Mouse (Mus musculus) mouse embryonic stem cell (cell line): ENCODE results near the gene Rpl3l.

Experiments used
- in situ Hi-C, 2 experiments: fragments of 300-500 bp; cut with MboI; formaldehyde crosslinking; loops; 1 replicate in 1 of 2; 3 replicates in 1 of 2; pipeline ENCODE4 v1.14.3; 2019 to 2020; ENCODE audit warnings: low sequenced_read_pairs in 2 of 2, low pct_unique_long_range_greater_than_20kb in 1 of 2, mixed read lengths in 1 of 2; ENCODE audit not compliant: unreplicated experiment in 1 of 2

Gene Rpl3l

DNA sequence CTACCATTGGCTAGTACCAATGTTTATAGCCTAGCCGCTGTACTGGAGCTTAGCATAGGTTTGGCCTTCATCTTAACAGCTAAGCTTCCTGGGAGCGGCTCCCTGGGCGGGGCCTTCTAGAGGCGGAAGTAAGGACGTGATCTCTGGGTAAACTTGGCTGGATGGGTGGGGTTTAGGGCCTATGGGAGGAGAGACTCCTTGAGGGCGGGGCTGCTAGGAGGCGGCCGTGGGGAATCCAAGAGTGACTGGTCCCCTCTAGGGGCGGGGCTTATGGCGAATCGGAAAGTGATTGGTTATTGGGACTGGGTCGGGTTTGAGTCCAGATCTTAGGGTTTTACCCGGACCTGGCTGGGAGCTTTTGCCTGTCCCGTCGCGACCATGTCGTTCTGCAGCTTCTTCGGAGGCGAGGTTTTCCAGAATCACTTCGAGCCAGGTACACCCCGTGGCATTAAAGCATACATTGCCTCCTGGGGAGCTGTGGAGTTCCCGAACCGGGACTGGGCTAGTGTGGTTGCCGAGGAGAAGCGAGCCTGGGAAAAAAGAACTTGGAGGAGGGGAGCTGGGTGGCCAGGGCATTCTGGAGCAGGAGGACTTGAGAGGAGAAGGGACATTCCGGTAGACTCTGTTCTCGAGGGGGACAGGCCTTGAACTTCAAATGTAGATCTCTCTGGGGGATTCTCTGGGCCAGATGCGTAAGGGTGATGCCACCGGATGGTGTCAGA is 8.9 kb downstream of the Rpl3l start, which contains the start of gene Msrb1:
TSS of gene Msrb1 (plus strand) at position 313 of the 722 bp plus-strand sequence.
- in situ Hi-C loops: no loop called here

DNA sequence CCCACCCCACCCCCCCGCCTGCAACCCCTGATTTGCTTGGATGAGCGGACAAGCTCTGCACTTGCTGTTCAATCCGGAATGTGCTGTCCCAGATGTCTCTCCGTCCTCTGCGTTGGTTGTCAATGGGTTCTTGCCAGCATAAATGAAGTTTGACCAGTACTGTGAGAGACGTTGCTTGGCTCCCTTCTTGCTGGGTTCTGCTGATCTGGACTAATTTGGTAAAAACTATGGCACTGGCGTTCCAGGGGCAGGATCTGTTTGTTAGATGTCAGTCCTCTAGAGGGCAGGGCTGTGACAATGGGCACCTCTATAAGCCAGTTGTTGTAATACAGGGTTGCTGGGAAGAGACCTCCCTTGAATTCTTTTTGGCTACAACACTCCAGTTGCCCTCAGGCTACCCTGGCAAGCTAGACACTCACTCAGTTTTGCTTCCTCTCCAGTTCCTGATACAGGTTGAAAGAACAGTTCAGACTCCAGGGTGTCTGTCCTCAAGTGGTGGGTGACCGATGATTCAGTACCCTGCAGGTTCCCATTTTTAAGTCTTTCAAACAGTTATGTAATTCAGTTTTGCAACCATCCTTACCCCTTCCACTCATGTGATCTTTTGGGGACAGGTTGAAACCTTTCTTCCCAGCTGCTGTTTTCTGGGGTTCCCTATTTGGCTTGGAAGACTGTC is 9.7 kb downstream of the Rpl3l start:
- in situ Hi-C loops: no loop called here

DNA sequence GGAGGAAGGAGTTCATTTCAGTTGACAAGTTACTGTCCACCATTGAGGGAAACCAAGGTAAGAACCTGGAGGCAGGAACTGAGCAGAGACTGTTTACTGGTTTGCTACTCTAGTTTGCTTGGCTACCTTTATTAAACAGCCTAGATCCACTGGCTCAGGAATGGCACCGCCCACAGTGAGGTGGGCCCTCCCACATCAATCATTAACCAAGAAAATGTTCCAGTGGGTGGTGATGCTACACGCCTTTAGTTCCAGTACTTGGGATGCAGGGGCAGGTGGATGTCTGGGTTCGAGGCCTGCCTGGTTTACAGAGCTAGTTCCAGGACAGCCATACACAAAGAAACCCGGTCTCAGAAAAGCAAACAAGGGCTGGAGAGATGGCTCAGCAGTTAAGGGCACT is 10.6 kb downstream of the Rpl3l start:
- in situ Hi-C loops: no loop called here

DNA sequence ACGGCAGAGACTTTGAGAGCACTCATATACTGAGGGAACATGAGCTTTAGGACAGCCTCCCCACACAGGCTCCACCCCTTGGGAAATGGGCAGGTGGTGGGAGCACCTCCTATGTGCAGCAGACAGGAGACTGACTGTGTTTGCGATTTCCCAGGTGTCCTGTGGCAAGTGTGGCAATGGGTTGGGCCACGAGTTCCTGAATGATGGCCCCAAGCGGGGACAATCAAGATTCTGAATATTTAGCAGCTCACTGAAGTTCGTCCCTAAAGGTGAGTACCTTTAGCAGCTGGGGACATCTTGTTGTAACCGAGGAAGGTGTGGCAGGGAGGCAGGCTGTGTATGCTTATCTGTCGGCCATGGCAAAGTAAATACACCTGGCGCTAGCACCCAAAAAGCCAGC is 12.3 kb downstream of the Rpl3l start:
- in situ Hi-C loops: no loop called here

DNA sequence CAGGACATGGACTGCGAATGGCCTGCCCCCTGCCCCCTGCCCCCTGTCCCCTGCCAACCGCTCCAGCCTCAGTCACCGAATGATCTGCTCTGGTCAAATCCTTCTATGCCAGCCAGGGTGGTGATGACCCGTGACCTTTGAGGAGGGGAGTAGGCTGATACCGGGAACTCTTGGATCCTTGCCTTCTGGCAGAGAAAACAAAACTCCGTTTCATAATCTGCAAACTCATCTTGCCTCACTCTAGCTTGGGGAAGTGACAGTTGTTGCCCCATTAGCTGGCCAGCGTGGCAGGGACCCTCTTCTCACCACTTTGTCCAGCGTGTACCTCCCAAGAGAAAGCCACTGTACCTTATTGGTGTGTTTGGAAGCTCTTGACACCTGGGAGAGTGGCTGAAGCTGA is 14.7 kb downstream of the Rpl3l start:
- in situ Hi-C loops: no loop called here

DNA sequence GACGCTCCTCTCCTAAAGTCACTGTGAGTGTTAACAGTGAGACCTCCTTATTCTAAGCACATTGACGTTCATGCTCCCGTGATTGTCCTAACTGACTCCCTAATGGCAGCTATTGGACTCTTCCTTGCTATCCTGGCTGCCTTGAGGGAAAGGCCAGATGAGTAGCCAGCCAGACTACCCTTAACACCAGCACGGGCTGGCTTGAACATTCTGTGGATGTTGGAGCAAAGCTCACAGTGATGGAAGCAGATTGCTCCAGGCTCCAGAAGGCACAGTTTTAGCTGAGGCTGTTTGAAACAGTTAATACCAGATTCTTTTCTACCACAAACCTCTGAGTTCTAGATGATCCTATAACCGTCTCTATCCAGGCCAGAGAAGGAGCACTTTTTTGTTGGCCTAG is 16.3 kb downstream of the Rpl3l start:
- in situ Hi-C loops: no loop called here

DNA sequence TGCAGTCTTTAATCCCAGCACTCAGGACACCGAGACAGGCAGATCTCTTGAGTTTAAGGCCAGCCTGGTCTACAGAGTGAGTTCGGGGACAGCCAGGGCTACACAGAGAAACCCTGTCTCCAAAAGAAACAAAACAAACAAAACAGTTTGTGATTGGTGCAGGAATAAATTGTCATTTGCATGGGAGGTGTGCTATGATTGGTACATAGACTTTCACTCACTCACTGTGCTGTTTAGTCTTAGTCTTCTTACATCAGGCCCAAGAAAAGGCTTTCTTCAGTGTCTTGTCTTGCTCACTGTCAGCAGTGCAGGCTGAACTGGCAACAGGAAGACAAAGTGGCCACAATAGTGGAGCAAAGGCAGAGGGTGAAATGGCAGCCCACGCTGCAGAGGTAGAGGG is 16.8 kb downstream of the Rpl3l start:
- in situ Hi-C loops: no loop called here

DNA sequence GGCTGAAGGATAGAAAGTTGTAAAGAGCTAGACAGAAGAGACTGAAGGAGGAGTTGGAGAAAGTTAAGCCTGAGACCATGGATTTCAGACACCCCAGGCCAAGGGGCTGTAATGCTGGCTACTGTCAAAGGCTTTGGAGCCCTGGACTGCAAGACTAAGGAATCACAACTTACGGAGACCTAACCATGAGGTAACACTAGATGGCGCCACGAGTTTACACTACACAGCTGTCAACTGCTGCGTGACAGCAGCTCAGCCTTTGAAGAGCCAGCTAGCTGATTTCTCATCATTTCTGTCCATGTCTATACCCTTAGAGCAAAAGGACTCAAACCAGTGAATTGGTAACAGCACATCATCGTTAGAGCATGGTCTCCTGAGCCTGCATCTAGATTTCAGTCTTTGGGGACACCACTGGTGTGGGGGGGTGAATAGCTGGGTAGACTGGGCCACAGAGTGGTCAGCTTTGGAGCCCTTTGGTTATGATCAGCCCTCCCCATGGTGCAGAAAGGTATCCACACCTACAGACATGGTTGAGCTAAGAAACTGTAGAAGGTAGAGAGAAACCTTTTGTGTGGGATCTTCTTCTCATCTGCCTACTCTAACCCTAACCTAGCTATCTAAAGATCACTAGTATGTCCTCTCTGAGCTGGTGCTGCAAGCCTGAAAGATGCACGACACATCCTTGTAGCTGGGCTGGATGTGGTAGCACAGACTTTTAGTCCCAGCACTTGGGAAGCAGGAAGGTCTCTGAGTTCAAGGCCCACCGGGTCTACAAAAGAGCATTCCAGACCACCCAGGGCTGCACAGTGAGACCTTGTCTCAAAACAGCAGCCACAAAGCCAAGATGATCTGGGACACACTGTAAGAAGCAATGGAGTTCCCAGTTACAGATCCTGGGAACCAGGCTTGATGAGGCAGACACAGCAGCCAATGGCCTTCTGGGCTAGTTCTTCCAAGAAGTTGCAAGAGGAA is 18.2 kb downstream of the Rpl3l start:
- in situ Hi-C loops: no loop called here

DNA sequence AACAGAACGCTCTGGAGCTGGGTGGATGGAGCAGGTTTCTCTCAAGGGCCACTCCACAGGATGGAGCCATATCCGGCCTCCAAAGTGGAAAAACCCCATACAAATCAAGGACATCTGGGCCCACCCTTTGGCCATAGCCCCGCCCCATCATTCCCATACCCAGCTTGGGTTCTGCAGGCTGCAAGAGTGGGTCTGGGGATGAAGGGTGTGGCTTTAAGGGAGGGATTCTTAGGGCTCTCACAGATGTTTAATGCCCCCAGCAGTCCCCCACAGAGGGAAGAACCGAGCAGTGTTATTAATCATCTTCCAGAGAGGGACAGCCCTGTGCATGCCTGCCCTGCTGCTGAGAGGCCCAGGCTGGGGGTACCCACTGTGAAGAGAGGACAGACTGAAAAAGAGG is 19.4 kb downstream of the Rpl3l start:
- in situ Hi-C loops: no loop called here

DNA sequence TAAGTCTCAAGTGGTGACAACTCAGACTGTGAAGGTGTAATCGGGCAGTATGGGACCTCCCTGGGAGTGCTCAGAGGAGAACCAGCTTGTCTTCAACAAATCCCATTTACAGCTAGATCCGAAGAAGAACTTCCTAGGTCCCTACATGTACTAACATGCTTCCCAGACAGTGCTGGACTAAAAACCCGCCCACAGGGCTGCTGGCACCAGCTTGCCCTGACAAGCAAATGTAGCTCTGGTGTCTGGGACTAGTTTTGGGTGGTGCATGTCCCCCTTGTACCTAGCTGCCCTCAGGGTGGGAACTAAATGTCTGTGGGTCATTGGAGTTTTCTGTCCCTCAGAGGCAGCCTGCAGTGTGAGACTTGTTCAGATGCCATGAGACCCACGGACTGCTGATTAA is 23.9 kb downstream of the Rpl3l start:
- in situ Hi-C loops: no loop called here

DNA sequence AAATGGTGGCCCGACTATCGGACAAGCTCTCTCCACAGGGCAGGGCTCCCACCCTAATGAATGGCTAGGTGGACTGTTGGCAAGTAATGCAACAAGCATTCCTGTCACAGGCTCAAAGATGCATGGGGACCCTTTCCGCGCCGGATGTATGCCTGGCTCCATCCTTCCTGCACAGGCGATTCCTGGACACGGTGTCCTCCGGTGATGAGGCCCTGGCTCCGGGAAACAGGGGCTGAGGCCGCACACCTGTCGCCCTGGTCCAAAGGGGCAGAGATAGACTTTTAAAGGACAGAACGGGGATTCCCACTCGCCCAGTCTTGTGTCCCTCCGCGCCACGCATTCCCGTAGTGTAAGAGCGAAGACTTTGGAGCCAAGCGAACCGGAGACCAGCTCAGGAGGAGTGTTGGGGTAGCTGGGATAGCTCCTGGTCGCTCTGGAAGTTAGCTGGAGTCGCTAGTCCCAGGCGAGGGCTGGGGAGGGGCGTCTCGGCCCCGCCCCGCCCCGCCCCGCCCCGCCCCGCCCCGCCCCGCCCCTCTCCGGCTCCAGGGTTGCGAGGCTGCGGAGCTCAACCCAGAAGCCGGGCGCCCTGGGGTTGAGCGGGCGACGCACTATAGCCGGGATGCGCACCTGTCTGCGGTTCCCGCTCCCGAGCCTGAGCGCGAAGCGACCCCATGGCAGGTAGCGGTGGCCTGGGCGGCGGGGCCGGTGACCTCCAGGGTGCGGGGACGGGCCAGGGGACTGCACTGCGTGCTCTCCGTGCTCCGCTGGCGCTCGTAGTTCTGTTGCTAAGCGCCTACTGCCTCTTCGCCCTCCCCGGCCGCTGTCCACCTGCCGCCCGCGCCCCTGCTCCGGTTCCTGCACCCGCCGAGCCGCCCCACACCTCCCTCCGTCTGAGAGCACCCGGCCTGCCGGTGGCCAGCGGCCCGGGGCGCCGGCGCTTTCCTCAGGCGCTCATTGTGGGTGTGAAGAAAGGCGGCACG is 25.1 kb downstream of the Rpl3l start, which contains the start of gene Hs3st6:
TSS of gene Hs3st6 (plus strand) at position 574 of the 980 bp plus-strand sequence.
- in situ Hi-C loops: no loop called here

DNA sequence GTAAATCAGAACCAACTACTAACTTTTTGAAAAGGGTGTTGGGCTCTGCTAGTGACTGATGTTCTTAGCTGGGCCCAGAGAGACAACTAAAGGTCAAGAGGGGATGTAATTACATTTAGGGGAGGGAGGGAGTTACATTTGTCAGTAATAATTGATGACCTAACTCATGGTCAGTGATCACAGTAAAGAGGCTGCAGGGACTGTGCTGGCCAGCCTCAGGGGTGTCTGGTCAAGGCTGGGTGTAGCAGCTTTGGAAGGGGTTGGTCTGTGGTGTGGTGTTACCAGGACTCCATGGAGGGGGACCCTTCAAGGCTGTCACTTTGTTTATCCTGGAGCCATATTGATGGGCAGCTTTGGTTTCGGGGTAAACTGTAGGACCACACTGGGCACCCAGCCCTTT is 29.8 kb downstream of the Rpl3l start:
- in situ Hi-C loops: no loop called here

DNA sequence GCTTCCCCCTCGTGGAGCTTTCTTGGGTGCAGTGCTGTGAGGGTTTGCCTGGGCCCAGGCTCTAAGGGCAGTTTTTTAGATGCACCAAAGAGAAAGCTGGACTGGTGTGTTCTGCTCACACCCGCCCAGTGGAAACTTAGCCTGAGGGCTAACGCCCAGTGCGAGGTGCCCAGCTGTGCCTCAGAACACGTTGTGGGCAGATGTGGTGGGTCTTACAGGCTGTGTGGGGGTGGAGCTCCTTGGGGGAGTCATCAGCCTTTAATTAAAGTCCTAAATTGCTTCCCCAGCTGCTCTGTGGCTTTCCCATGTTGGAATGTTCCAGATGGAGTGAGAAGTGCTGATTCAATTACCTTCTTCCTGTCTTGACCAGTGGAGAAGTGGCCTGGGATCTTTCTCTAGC is 33.5 kb downstream of the Rpl3l start:
- in situ Hi-C loops: no loop called here

DNA sequence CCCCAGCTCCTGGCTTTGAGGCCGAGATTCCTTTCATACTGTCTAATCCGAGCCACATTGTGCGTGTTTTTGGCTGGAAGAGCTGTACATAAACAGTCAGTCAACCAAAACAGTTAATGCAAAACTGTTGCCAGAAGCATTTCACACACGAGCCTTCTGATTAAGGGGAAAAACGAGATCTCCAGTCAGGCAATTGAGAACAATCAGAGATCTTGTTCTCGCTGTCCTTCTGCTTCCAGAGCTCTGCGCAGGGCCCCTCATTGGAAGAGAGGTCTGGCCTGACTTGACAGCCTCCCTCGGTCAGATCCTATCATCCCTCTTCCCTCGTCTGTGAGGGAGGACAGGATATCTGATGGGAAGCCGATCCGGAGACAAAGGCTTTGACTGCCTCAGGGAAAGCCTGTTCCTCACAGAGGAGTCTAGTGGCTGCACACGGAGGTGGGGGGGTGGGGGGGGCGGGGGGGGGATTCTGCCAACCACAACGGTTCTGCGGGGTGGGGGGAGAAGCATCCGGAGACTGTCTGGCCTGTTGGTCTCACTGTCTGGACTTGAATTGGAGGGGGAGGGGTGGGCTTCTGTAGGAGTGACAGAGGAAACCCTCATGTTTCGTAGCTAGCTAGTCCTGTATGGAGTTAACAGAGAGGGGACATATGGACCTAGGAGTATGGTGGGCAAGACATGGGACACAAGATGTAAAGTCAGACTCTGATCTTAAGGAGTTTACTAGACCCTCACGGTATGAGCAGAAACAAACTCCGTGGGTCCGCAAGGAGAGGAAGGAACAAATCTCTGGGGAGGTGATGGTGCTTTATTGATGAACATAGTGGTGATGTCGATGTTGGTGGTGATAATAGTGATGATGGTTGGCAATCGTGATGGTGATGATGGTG is 37.6 kb downstream of the Rpl3l start:
- in situ Hi-C loops: no loop called here

DNA sequence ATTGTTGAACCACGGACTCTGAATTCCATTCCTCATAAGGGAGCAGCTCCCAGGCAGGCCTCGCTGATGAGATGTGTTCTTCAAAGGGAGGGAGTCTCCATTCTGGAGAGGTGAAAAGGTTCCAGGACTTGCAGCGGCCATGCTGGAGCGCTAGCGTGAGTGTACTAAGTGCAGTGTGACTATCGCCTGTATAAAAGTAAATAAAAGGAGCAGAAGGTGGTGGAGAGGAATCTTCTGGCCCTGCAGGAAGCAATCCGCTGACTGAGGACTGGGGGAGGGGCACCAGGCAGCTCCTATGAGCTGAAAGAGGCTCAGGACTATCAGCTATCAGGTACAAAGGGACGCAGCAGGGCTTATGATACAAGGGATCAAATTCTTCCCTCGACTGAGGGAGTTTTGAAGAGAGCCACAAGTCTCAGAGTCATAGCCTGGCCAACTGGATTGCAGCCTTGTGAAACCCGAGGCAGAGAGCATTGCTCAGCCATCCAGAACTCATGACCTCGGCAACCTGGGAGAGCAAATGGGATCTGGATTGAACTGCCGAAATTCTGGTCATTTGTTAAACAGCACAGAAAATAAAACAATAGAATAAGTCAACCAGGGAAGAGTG is 38.8 kb downstream of the Rpl3l start:
- in situ Hi-C loops: no loop called here

DNA sequence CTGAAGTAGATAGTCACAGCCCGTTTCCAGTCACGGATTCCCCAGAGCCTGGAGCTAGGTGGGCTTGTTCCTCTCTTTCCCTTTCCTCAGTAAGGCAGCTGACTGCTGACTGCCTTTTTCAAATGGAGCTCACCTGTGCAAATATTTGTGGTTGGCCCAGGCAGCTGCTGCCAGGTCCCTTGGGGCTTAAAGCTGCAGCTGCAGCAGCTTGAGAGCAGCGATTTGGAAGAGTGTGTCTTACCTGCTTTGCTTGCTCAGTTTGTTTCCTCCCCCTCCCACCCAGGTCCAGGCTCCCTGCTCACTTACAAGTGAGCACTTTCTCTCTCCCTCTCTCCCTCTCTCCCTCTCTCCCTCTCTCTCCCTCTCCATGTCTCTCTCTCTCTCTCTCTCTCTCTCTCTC is 41.5 kb downstream of the Rpl3l start:
- in situ Hi-C loops: no loop called here

DNA sequence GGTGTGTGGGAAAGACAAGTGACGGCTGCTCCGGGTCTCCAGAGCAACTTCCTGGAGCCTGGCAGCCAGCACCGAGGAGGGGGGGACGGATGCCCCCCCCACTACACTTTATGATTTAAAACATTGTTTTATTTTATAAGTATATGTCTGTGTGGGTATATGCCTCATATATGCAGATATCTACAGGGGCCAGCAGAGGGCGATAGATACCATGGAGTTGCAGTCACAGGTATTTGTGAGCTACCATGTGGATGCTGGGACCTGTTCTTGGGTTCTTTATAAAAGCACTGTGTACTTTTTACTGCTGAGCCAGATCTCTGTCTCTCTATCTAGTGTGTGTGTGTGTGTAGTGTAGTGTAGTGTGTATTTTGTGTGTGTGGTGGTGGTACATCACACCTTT is 45.6 kb downstream of the Rpl3l start:
- in situ Hi-C loops: no loop called here
